Mouse (Mus musculus) heart, embryonic 11.5 days (tissue): ENCODE measurements around the gene Galntl5. TPM values are rescaled to one million over a fixed set of nuclear protein-coding genes. Genes with fewer than 3 reads are reported as not detected.

ENCODE experiments used
- ATAC-seq: fragments of 200-750 bp; cut with Nextera tagmentation; replicated peaks from 2 replicates; pipeline ENCODE4 v1.8.0; 2017; ENCODE audit warnings: moderate library complexity; ENCODE audit not compliant: insufficient number of reproducible peaks, low FRiP score, low TSS enrichment
- H3K27ac ChIP-seq: fragments of 300-500 bp; sonication (generic); 2 replicates; pipeline ENCODE4 v1.5.1; 2014; ENCODE audit warnings: mild to moderate bottlenecking, low read depth, low read length
- H3K27me3 ChIP-seq: fragments of 300-500 bp; sonication (generic); 2 replicates; pipeline ENCODE4 v1.6.1; 2014; ENCODE audit warnings: mild to moderate bottlenecking, low read length, mixed read lengths; ENCODE audit not compliant: control insufficient read depth, insufficient read depth
- H3K36me3 ChIP-seq: fragments of 300-500 bp; sonication (generic); 2 replicates; pipeline ENCODE4 v1.6.1; 2014; ENCODE audit warnings: mild to moderate bottlenecking, low read length, moderate library complexity, mixed read lengths; ENCODE audit not compliant: control insufficient read depth, insufficient read depth
- H3K4me1 ChIP-seq: fragments of 300-500 bp; sonication (generic); 2 replicates; pipeline ENCODE4 v1.6.1; 2014; ENCODE audit warnings: low read length; ENCODE audit not compliant: control insufficient read depth, insufficient read depth
- H3K4me2 ChIP-seq: fragments of 300-500 bp; sonication (generic); 2 replicates; pipeline ENCODE4 v1.6.1; 2014; ENCODE audit warnings: mild to moderate bottlenecking, moderate library complexity
- H3K4me3 ChIP-seq: fragments of 300-500 bp; sonication (generic); 2 replicates; pipeline ENCODE4 v1.5.1; 2014; ENCODE audit warnings: low read depth, low read length
- H3K9ac ChIP-seq: fragments of 300-500 bp; sonication (generic); 2 replicates; pipeline ENCODE4 v1.6.1; 2014; ENCODE audit warnings: mild to moderate bottlenecking, low read depth, low read length, moderate library complexity
- H3K9me3 ChIP-seq: fragments of 300-500 bp; sonication (generic); replicated peaks from 2 replicates; pipeline ENCODE4 v1.6.1; 2016; ENCODE audit warnings: low read length; ENCODE audit not compliant: control insufficient read depth
- WGBS: fragments of 180-500 bp; shearing (Covaris S2); extraction: QIAGEN DNeasy Blood & Tissue Kit; methylation state at CpG from one replicate; pipeline ENCODE4 v1.1.7; 2014; ENCODE audit not compliant: insufficient replicate concordance; 5-methylcytosine and 5-hydroxymethylcytosine counted together
- polyA plus RNA-seq: library from polyadenylated mRNA; unstranded; fragments of >200 nt; fragmentation: Nextera tagmentation; extraction: Ambion mirVana; gene quantifications from 2 replicates; pipeline ENCODE4 v1.2.1, GENCODE M21; 2014

The Galntl5 gene
- polyA plus RNA-seq, result not detected in 2 replicates

DNA sequence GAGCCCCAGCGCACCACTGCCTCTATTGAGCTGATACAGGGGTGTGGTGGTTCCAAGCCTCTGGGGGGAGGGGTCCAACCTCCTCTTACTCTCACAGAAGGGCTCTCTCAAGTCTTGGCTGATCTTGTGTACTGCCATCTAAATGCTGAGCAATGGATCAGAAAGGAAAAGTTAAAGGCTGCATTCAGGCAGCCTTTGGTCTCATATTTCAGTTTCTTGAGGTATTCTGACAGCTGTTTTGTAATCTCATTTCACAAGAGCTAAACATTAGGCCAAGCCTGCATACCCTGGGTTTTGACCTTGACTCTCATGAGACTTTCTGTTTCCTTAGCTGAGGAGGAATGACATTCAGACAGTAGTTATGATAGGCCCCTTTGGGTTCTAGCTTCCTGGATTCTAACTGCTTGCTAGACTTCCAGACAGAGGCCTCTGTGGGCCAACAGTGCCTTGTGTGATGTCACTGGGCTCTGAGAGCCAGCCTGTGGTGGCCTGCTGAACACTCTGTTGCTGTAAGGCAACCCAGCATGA, at the start of gene Galntl5:
Gene Galntl5 (plus strand): TSS at position 457 of the 528 bp plus-strand sequence.
- Histone ChIP-seq H3K4me3 (no peak within 1 kb of the TSS), H3K9me3 (no peaks in the 10 kb centered on the region), H3K36me3 (no peaks in the 10 kb centered on the region), H3K9ac (no peak within 1 kb of the TSS), H3K4me1 (peaks cover 4% of the 10 kb centered on the region; the same call in 1 of the 2 replicates), H3K4me2 (no peak within 1 kb of the TSS), H3K27ac (no peak within 1 kb of the TSS), H3K27me3 (no peaks in the 10 kb centered on the region)
- 69% methylated on average over 1 of the region's 1 CpGs for WGBS
- ATAC-seq, result no peak

DNA sequence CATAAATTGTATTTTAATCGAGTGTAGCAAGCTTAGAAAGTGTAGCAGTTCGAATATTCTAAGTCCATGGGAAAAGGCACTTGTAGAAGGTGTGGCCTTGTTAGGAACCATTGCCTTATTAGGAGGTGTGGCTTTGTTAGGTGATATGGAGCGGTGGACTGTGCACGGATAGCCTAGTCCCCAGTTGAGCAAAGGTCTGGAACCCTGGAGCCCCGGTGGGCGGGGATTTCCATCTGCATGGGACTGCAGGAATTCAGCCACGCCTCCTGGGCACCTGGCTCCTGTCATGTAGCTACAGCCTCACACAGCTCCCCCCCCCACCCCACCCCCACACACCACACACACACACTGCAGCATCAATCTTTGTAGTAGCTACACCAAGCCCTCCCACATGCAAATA, 34.6 kb upstream of the Galntl5 start:
- ATAC-seq, result no peak
- Histone ChIP-seq H3K4me3 (no peak overlapping the region), H3K36me3 (no peaks in the 10 kb centered on the region), H3K9me3 (no peaks in the 10 kb centered on the region), H3K4me2 (no peak overlapping the region), H3K9ac (no peak overlapping the region), H3K27me3 (no peaks in the 10 kb centered on the region), H3K4me1 (no peaks in the 10 kb centered on the region), H3K27ac (no peak overlapping the region)
- 62% methylated on average over 7 of the region's 7 CpGs for WGBS

DNA sequence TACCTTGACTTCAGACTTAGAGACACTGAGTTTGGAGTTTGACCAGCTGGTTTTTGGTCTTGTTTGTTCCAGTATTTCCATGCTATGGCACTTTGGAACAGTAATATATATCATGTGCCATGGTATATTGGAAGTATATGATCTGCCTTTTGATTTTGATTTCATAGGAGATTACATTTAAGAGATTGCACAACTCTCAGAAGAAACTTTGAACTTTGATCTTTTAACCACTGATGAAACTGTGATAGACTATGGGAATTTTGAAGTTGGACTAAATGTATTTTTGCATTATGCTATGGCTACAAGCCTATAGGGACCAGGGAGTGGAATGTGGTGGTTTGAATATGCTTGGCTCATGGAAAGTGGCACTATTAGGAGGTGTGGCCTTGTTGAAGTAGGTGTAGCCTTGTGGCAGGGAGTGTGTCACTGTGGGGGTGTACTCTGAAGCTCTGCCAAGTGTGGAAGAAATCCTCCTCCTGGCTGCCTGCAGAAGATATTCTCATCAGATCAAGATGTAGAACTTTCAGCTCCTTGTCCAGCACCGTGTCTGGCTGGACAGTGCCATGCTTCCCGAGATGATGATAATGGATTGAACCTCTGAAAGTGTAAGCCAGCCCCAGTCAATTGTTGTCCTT, 31.8 kb upstream of the Galntl5 start:
- no peak overlapping the region for H3K27ac ChIP-seq
- no peaks in the 10 kb centered on the region for H3K27me3 ChIP-seq
- 64% methylated on average over 2 of the region's 2 CpGs for WGBS
- H3K9me3 ChIP-seq, result no peaks in the 10 kb centered on the region
- H3K4me2 ChIP-seq, result no peak overlapping the region
- no peaks in the 10 kb centered on the region for H3K4me1 ChIP-seq
- no peak overlapping the region for H3K9ac ChIP-seq
- H3K4me3 ChIP-seq, result no peak overlapping the region
- ATAC-seq, result no peak
- no peaks in the 10 kb centered on the region for H3K36me3 ChIP-seq

DNA sequence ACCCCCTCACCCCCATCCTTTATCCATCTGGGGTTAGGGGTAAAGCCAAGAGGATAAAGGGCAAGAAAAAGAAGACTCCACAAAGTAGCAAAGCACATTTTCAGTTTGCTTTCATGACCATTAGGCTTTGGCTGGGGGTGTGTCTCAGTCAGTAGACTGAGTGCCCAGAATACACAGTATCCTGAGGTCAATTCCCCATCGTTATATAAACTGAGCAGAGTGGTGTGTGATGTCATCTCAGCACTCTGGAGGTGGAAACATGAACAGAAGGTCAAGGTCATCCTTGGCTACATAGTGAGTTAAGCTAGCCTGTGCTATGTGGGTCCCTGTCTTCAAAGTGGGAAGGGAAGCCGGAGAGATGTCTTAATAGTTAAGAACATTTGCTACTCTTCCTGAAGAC, 27.8 kb upstream of the Galntl5 start:
- 71% methylated on average over 2 of the region's 2 CpGs for WGBS
- Histone ChIP-seq H3K9ac (no peak overlapping the region), H3K4me1 (no peaks in the 10 kb centered on the region), H3K36me3 (no peaks in the 10 kb centered on the region), H3K27me3 (no peaks in the 10 kb centered on the region), H3K4me2 (no peak overlapping the region), H3K27ac (no peak overlapping the region), H3K4me3 (no peak overlapping the region), H3K9me3 (no peaks in the 10 kb centered on the region)
- no peak for ATAC-seq

DNA sequence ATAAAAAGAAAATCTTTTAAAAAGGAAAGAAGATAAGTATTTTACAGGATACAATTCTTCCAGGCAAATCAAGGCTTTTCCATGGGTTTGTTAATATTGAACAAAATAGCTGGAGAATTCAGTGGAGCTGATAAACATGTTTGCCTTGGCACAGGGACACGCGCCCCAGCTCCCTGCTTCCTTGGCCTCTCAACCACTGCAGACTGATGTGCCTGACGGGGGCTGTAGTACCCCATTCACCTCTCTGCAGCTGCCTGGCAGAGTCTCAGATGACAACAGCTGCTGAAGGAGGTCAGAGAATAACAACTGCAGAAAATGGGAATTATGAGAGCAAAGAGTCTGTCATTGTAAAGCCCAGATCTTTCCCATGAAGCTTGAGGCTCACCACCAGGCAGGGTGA, 27.3 kb upstream of the Galntl5 start:
- no peak for ATAC-seq
- H3K4me2 ChIP-seq, result no peak overlapping the region
- no peaks in the 10 kb centered on the region for H3K27me3 ChIP-seq
- H3K36me3 ChIP-seq, result no peaks in the 10 kb centered on the region
- no peaks in the 10 kb centered on the region for H3K4me1 ChIP-seq
- H3K9ac ChIP-seq, result no peak overlapping the region
- H3K9me3 ChIP-seq, result no peaks in the 10 kb centered on the region
- no peak overlapping the region for H3K27ac ChIP-seq
- 58% methylated on average over 3 of the region's 3 CpGs for WGBS
- H3K4me3 ChIP-seq, result no peak overlapping the region

DNA sequence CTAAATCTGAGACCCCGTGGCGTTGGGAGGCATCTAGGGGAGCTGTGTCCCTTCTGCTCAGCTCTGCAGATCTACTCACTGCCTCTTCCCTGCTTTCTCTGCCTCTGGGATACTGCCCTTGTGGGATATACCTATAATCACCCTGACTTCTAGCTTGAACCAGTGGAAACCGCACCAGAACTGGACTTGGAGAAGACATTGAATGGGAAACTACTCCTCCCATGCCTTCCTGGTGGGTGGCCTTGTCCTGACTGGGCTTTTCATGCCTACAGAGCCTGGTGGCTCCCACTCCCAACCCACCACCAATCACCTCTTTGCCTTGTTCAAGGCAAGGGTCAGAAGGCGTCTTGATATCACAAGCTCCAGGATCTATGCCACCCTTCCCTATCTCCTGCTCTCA, 26.4 kb upstream of the Galntl5 start:
- Histone ChIP-seq H3K4me1 (no peaks in the 10 kb centered on the region), H3K27ac (no peak overlapping the region), H3K4me2 (no peak overlapping the region), H3K4me3 (no peak overlapping the region), H3K9ac (no peak overlapping the region), H3K36me3 (no peaks in the 10 kb centered on the region), H3K9me3 (no peaks in the 10 kb centered on the region), H3K27me3 (no peaks in the 10 kb centered on the region)
- 88% methylated on average over 4 of the region's 4 CpGs for WGBS
- ATAC-seq, result no peak

DNA sequence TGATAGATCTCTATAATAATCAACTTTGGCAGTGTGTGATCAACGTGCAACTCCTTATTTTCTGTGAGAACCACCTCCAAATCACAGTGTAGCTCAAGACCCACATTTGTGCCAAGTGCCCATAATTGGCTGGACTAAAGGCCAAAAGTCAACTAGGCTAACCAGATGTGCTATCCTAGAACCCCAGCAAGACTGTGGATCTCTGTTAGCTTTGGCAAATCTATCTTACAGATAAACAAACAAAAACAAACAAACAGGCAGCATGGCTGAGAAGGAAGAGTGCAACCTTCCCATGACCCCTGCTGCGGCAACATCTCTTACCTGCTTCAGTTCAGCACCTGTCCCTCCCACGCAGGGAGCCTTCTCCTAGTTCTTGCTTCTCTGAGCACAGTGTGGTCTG, 25.9 kb upstream of the Galntl5 start:
- Histone ChIP-seq H3K4me3 (no peak overlapping the region), H3K36me3 (no peaks in the 10 kb centered on the region), H3K27ac (no peak overlapping the region), H3K4me2 (no peak overlapping the region), H3K9ac (no peak overlapping the region), H3K27me3 (no peaks in the 10 kb centered on the region), H3K9me3 (no peaks in the 10 kb centered on the region), H3K4me1 (no peaks in the 10 kb centered on the region)
- no peak for ATAC-seq
- WGBS, result 72% methylated on average over 3 of the region's 3 CpGs

DNA sequence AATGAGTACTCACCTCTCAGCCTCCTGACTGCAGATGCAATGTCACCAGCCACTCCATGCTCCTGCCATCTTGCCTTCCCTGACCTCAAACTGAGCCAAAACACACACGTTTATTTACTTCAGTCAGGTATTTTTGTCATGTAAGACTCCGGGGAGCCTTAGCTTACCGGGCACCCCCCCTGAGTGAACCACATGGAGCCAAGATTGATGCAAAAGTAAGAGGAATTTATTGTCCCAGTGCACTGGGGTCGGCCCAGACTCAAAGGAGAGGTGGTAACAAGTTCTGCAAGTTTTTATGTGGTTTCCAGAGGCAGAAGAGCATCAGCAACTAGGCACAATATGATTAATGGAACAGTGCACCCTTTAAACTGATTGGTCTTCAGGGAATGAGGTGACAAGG, 24.1 kb upstream of the Galntl5 start:
- no peak overlapping the region for H3K4me2 ChIP-seq
- H3K9me3 ChIP-seq, result no peaks in the 10 kb centered on the region
- 48% methylated on average over 4 of the region's 4 CpGs for WGBS
- ATAC-seq, result no peak
- H3K9ac ChIP-seq, result no peak overlapping the region
- no peaks in the 10 kb centered on the region for H3K36me3 ChIP-seq
- no peak overlapping the region for H3K27ac ChIP-seq
- H3K27me3 ChIP-seq, result no peaks in the 10 kb centered on the region
- no peak overlapping the region for H3K4me3 ChIP-seq
- no peaks in the 10 kb centered on the region for H3K4me1 ChIP-seq

DNA sequence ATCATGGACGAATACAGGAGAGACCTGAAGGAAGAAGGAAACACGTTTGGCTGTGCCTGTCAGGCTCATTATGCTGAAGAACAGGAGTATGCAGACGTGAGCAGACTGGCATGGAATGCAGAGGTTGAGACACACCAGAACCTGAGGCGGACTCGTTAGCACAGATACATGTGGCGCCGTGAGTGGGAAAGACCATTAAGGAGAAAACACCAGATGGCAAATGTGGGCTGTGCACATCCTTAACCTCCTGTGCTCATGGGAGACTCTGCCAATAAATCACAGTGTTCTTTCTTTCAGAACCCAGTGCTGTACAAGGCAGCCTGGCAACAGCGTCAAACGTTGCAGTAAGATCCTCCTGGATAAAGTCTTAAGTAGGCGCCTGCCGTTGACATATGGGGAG, 20.7 kb upstream of the Galntl5 start:
- no peak overlapping the region for H3K9ac ChIP-seq
- 78% methylated on average over 11 of the region's 11 CpGs for WGBS
- no peaks in the 10 kb centered on the region for H3K9me3 ChIP-seq
- no peak overlapping the region for H3K27ac ChIP-seq
- no peak overlapping the region for H3K4me3 ChIP-seq
- H3K4me2 ChIP-seq, result no peak overlapping the region
- no peaks in the 10 kb centered on the region for H3K27me3 ChIP-seq
- no peaks in the 10 kb centered on the region for H3K4me1 ChIP-seq
- no peak for ATAC-seq
- H3K36me3 ChIP-seq, result no peaks in the 10 kb centered on the region
